8 mouse cellular contexts compared by ENCODE assay signal in genomic region chr15:102517631-102517975, GRCm38 (mm10). TPM values are rescaled to one million over a fixed set of nuclear protein-coding genes. Genes with fewer than 3 reads are reported as not detected.
A peak's percentile ranks its signal among the peaks of the same experiment; 100 is the strongest.
DNase-seq lines count a peak whose midpoint lies in the region; ATAC-seq and TF ChIP-seq lines count a peak whose summit lies in the region.

No protein-coding gene starts in this region.

- intact Hi-C loops in heart, postnatal 25 days (cut with DNase I) = no loop called here

- peaks cover 24% of the 10 kb centered on the region for H3K36me3 ChIP-seq in heart, embryonic 10.5 days
- H3K36me3 ChIP-seq in C2C12 (ENCODE audit: control insufficient read depth, insufficient read depth) = peaks cover 34% of the 10 kb centered on the region
- peaks cover 20% of the 10 kb centered on the region for H3K36me3 ChIP-seq in forebrain, embryonic 13.5 days (ENCODE audit: poor library complexity, severe bottlenecking)
- no peaks in the 10 kb centered on the region for H3K36me3 ChIP-seq in liver, embryonic 14.5 days (replicated peaks; ENCODE audit: control insufficient read depth, insufficient read depth, low read depth)

- H3K9me3 ChIP-seq in heart, embryonic 10.5 days = no peaks in the 10 kb centered on the region
- H3K9me3 ChIP-seq in forebrain, embryonic 13.5 days (replicated peaks) = no peaks in the 10 kb centered on the region
- H3K9me3 ChIP-seq in liver, embryonic 14.5 days (ENCODE audit: control insufficient read depth, low read length) = no peaks in the 10 kb centered on the region

- H3K79me2 ChIP-seq in C2C12 (ENCODE audit: control insufficient read depth, insufficient read depth) = peaks cover 66% of the 10 kb centered on the region

- peaks cover 41% of the 10 kb centered on the region for H3K4me1 ChIP-seq in heart, embryonic 10.5 days
- peaks cover 36% of the 10 kb centered on the region for H3K4me1 ChIP-seq in forebrain, embryonic 13.5 days
- H3K4me1 ChIP-seq in liver, embryonic 14.5 days (replicated peaks; ENCODE audit: control insufficient read depth in 2 of 2, insufficient read depth in 2 of 2, low read length in 1 of 2) = peaks cover 11 to 13% of the 10 kb centered on the region in 2 experiments

- under 1% methylated on average over 10 of the region's 10 CpGs for WGBS in heart, embryonic 10.5 days
- under 1% methylated on average over 10 of the region's 10 CpGs for WGBS in forebrain, embryonic 13.5 days
- under 1% methylated on average over 10 of the region's 10 CpGs for WGBS in liver, embryonic 14.5 days (ENCODE audit: insufficient replicate concordance)

- H3K4me3 ChIP-seq in heart, embryonic 10.5 days = peak overlapping the region; percentile 81
- H3K4me3 ChIP-seq in C2C12 (ENCODE audit: insufficient read depth, poor library complexity, severe bottlenecking) = peak overlapping the region; percentile 75
- H3K4me3 ChIP-seq in forebrain, embryonic 13.5 days = peak overlapping the region; percentile 72
- H3K4me3 ChIP-seq in liver, embryonic 14.5 days (ENCODE audit: insufficient read depth in 1 of 2, low read depth in 2 of 2, low read length in 2 of 2) = peak overlapping the region; percentile 72 to 79

- peak overlapping the region; percentile 92 for H3K9ac ChIP-seq in forebrain, embryonic 13.5 days
- H3K9ac ChIP-seq in liver, embryonic 14.5 days (replicated peaks) = peak overlapping the region; percentile 70

- ATAC-seq in forebrain, embryonic 13.5 days = no peak
- no peak for ATAC-seq in liver, embryonic 14.5 days (ENCODE audit: insufficient read depth)

- peak overlapping the region; percentile 81 for H3K4me2 ChIP-seq in forebrain, embryonic 13.5 days
- H3K4me2 ChIP-seq in liver, embryonic 14.5 days (ENCODE audit: low read depth) = peak overlapping the region; percentile 100

- TF ChIP-seq CTCF in C2C12 (IDR thresholded peaks at IDR 0.05; ENCODE audit: control insufficient read depth, insufficient read depth, insufficient read length) = no peak
- no peak for TF ChIP-seq CTCF in liver, embryonic 14.5 days (IDR thresholded peaks at IDR 0.05; ENCODE audit: low read depth)

- no peak for DNase-seq in heart, embryonic 10.5 days (ENCODE audit: low spot score)
- no peak for DNase-seq in heart, postnatal 25 days (ENCODE audit: low spot score)
- no peak for DNase-seq in liver, embryonic 14.5 days (ENCODE audit: low read depth in 3 of 3, low spot score in 3 of 3)
- DNase-seq in layer of hippocampus, postnatal 36 days = no peak
- no peak for DNase-seq in spleen, postnatal 36 days (ENCODE audit: low spot score in 2 of 2)
- DNase-seq in embryo, embryonic 11 days = no peak

- TF ChIP-seq EP300 in liver, embryonic 14.5 days (IDR thresholded peaks at IDR 0.05; ENCODE audit: low read depth) = no peak

- H3K27ac ChIP-seq in heart, embryonic 10.5 days = peak overlapping the region; percentile 88
- peak overlapping the region; percentile 93 for H3K27ac ChIP-seq in forebrain, embryonic 13.5 days
- peak overlapping the region; percentile 75 for H3K27ac ChIP-seq in liver, embryonic 14.5 days

- H3K79me3 ChIP-seq in C2C12 (ENCODE audit: low read depth) = peaks cover 36% of the 10 kb centered on the region

- H3ac ChIP-seq in C2C12 (ENCODE audit: control insufficient read depth, insufficient read length, low read depth) = peak overlapping the region; percentile 25

- no peaks in the 10 kb centered on the region for H3K27me3 ChIP-seq in heart, embryonic 10.5 days (ENCODE audit: insufficient read depth, poor library complexity, severe bottlenecking)
- H3K27me3 ChIP-seq in C2C12 (ENCODE audit: control insufficient read depth, insufficient read depth, insufficient read length) = no peaks in the 10 kb centered on the region
- no peaks in the 10 kb centered on the region for H3K27me3 ChIP-seq in forebrain, embryonic 13.5 days
- peaks cover 3% of the 10 kb centered on the region for H3K27me3 ChIP-seq in liver, embryonic 14.5 days (ENCODE audit: control insufficient read depth, insufficient read depth, low read length)

TF ChIP-seq in C2C12, 6 proteins besides CTCF, POLR2A, EP300 and RAD21:
- TF ChIP-seq MAX (IDR thresholded peaks at IDR 0.05) (peak; percentile 29), FOSL1 (IDR thresholded peaks at IDR 0.05; ENCODE audit: insufficient read depth, low read length, poor library complexity, severe bottlenecking) (no peak), MYOD1 (IDR thresholded peaks at IDR 0.05; ENCODE audit: control insufficient read depth, insufficient read length, low read depth) (no peak), USF1 (IDR thresholded peaks at IDR 0.05; ENCODE audit: low read depth) (no peak)

RNA-seq across cellular contexts. Expression of gene Tarbp2, which starts 0.4 kb away (rescaled TPM):
- 127 and 140 TPM in 2 replicates for polyA plus RNA-seq in heart, embryonic 10.5 days (2016; fragmentation: Nextera tagmentation; extraction: Ambion mirVana)
- total RNA-seq in heart, postnatal 25 days (2021) = 10 to 100 TPM; 46.6 to 47.6 TPM
- 127 TPM for polyA plus RNA-seq in C2C12 (2012; fragmentation: generic; extraction: Trizol)
- 87.7 and 103 TPM in 2 replicates for polyA plus RNA-seq in forebrain, embryonic 13.5 days (2015; fragmentation: Nextera tagmentation; extraction: Ambion mirVana)
- 39.6 and 40.9 TPM in 2 replicates for polyA plus RNA-seq in liver, embryonic 14.5 days (2012; rRNA removed)
- 31.5 and 40.2 TPM in 2 replicates for polyA plus RNA-seq in liver, embryonic 14.5 days (2014; fragmentation: Nextera tagmentation; extraction: Ambion mirVana)
- 10 to 100 TPM; 32.2 to 36.9 TPM for total RNA-seq in layer of hippocampus, postnatal 36 days (2021)

RNA-seq across cellular contexts. Expression of gene Map3k12, which starts 0.7 kb away (rescaled TPM):
- polyA plus RNA-seq in heart, embryonic 10.5 days (2016; fragmentation: Nextera tagmentation; extraction: Ambion mirVana) = 17.9 and 19.7 TPM in 2 replicates
- total RNA-seq in heart, postnatal 25 days (2021) = 1 to 10 TPM; 3.2 to 4.5 TPM
- polyA plus RNA-seq in C2C12 (2012; fragmentation: generic; extraction: Trizol) = 11.2 TPM
- 37.6 and 40.4 TPM in 2 replicates for polyA plus RNA-seq in forebrain, embryonic 13.5 days (2015; fragmentation: Nextera tagmentation; extraction: Ambion mirVana)
- polyA plus RNA-seq in liver, embryonic 14.5 days (2012; rRNA removed) = 0.77 and 1.3 TPM in 2 replicates
- polyA plus RNA-seq in liver, embryonic 14.5 days (2014; fragmentation: Nextera tagmentation; extraction: Ambion mirVana) = 0.78 and 1.1 TPM in 2 replicates
- total RNA-seq in layer of hippocampus, postnatal 36 days (2021) = 100 to 1,000 TPM in 1 of 2 experiments, 10 to 100 TPM in 1; 96.4 to 103 TPM

RNA-seq across cellular contexts. Expression of gene Npff, which starts 7.1 kb away (rescaled TPM):
- polyA plus RNA-seq in heart, embryonic 10.5 days (2016; fragmentation: Nextera tagmentation; extraction: Ambion mirVana) = 0.88 and 0.99 TPM in 2 replicates
- total RNA-seq in heart, postnatal 25 days (2021) = 1 to 10 TPM; 2.5 to 2.8 TPM
- polyA plus RNA-seq in C2C12 (2012; fragmentation: generic; extraction: Trizol) = 0.94 TPM
- polyA plus RNA-seq in forebrain, embryonic 13.5 days (2015; fragmentation: Nextera tagmentation; extraction: Ambion mirVana) = 1.6 and 3.9 TPM in 2 replicates
- 1.2 and 1.4 TPM in 2 replicates for polyA plus RNA-seq in liver, embryonic 14.5 days (2012; rRNA removed)
- polyA plus RNA-seq in liver, embryonic 14.5 days (2014; fragmentation: Nextera tagmentation; extraction: Ambion mirVana) = 0.19 and 0.94 TPM in 2 replicates
- total RNA-seq in layer of hippocampus, postnatal 36 days (2021) = 1 to 10 TPM; 3.7 to 4.3 TPM

RNA-seq across cellular contexts. Expression of gene Gm10337, which starts 14.1 kb away (rescaled TPM):
- not detected in 2 replicates for polyA plus RNA-seq in heart, embryonic 10.5 days (2016; fragmentation: Nextera tagmentation; extraction: Ambion mirVana)
- not detected for total RNA-seq in heart, postnatal 25 days (2021)
- not detected for polyA plus RNA-seq in C2C12 (2012; fragmentation: generic; extraction: Trizol)
- polyA plus RNA-seq in forebrain, embryonic 13.5 days (2015; fragmentation: Nextera tagmentation; extraction: Ambion mirVana) = 6.6 and 13.4 TPM in 2 replicates
- not detected in 2 replicates for polyA plus RNA-seq in liver, embryonic 14.5 days (2012; rRNA removed)
- polyA plus RNA-seq in liver, embryonic 14.5 days (2014; fragmentation: Nextera tagmentation; extraction: Ambion mirVana) = not detected in 2 replicates
- not detected for total RNA-seq in layer of hippocampus, postnatal 36 days (2021)

RNA-seq across cellular contexts. Expression of gene Pcbp2, which starts 47.3 kb away (rescaled TPM):
- 143 and 183 TPM in 2 replicates for polyA plus RNA-seq in heart, embryonic 10.5 days (2016; fragmentation: Nextera tagmentation; extraction: Ambion mirVana)
- total RNA-seq in heart, postnatal 25 days (2021) = 100 to 1,000 TPM; 458 to 504 TPM
- 1,132 TPM for polyA plus RNA-seq in C2C12 (2012; fragmentation: generic; extraction: Trizol)
- 198 and 212 TPM in 2 replicates for polyA plus RNA-seq in forebrain, embryonic 13.5 days (2015; fragmentation: Nextera tagmentation; extraction: Ambion mirVana)
- 185 and 221 TPM in 2 replicates for polyA plus RNA-seq in liver, embryonic 14.5 days (2012; rRNA removed)
- polyA plus RNA-seq in liver, embryonic 14.5 days (2014; fragmentation: Nextera tagmentation; extraction: Ambion mirVana) = 93.3 and 103 TPM in 2 replicates
- total RNA-seq in layer of hippocampus, postnatal 36 days (2021) = 100 to 1,000 TPM; 448 to 513 TPM
